Mouse (Mus musculus): ENCODE measurements around the gene Bbs1.
"Not testable (repeated sequence)": the region's sequence is repeated elsewhere in the genome, so short reads cannot be mapped to it uniquely, and the experiment has no call there.

Bbs1 gene

DNA sequence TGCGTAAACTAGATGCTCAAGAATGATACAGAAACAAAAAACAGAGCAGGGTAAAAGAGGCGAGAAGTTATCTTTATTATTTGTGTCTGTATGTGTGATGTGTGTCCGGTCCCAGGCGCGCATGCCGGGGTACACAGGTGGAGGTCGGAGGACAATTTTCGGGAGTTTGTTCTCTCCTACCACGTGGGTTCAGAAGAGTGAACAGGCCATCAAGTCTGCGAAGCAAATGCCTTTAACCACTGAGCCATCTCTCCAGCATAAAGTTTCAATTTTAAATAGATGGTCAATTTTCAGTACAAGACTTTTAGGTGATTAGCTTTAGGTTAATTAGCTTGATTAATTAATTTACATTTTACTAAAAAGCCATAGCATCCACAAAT lies 27.1 kb downstream of the Bbs1 start:
- no peak for DNase-seq

DNA sequence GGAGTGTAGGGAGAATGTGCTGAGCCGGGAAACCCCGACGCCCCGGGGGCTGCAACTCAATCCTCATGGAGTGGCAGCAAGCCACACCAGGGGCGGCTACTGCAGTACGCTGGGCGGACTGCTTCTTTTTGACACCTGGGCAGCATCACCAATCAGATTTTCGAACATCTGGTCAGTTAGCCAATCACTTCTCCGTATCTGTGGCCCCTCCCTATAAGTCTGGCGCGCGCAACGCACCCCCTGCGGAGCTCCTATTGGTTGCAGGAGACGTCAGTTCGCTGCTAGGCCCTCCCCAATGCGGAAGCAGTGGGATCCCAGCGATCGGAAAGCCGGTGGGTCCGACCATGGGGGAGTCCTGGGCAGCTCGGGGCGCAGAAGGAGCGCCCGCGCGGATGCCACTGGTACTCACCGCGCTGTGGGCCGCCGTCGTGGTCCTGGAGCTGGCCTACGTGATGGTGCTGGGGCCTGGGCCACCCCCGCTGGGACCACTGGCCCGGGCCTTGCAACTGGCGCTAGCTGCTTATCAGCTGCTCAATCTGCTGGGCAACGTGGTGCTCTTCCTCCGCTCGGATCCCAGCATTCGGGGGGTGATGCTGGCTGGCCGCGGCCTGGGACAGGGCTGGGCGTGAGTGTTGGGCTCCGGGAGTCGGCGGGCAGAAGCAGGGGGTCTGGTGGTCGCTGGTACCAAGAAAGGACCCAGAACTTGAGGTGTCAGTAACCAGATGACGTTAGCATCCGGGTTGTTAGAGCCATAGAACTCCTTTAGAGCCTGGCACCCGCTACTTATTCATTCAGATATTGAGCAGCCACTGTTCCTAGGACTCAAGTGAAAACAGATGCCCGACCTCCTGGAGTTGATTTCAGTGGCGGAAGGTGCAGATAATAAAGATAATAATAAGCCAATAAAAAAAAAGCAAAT lies 27.8 kb downstream of the Bbs1 start, which contains the start of gene Zdhhc24:
Gene Zdhhc24 (plus strand): TSS at position 264 of the 919 bp plus-strand sequence.
- DNase-seq: peak; percentile 94

DNA sequence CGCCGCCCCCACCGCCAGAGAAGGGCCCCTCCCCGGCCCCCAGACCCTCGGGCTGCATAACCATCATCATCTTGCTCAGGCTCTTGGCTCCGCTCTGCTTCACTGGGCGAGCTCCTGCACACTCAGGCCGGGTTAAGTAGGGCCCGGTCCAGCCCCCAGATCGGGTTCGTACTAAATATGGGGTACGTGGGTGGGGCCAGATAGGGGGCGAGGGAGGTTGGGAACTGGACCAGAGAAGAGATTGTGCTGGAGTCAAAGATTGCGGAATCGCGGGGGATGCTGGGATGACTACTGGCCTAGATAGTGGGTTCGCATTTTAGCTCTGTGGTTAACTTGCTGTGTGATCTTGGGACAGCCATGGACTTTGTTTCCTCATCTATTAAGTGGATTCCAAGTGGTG lies 28.6 kb downstream of the Bbs1 start, which contains the start of gene Actn3:
Gene Actn3 (minus strand): TSS at position 125 of the 400 bp plus-strand sequence.
- no peak for DNase-seq

DNA sequence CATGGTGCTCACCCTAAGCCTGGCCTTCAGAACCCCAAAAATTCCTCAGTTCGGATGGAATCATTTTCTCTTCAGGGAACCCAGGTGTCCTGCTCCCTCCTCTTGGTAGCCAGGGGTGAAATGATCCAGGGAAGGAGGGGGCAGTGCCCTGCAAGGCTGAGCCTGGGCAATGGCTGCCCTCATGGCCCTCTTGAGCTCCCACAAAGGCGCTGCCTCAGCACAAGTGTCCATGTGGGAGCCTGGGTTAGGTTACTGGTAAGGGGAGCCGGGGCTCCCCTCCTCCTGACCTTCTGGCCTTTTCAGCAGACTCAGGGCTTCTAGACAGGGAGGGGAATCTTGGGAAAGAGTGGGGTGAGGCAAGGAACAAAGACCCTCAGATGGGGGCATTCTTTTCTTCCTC lies 29.7 kb downstream of the Bbs1 start:
- no peak for DNase-seq

DNA sequence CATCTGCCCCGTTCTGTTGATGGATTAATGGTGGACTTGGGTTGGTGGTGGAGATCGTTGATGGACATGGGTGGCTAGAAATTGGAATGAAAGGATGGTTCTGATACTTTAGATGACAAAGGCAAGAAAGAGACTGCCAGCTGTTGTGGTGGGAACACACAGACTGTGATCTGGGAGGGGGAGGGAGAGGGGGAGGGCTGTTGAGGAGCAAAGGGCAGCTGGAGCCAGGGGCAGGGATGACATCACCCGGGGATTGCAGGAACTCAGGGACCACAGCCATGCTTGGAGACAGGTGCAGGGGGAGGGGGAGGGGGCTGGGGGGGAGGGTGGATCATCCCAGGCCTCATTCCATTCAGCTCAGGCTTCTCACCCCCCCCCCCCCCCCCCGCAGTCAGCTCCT lies 30.2 kb downstream of the Bbs1 start:
- DNase-seq: no peak

DNA sequence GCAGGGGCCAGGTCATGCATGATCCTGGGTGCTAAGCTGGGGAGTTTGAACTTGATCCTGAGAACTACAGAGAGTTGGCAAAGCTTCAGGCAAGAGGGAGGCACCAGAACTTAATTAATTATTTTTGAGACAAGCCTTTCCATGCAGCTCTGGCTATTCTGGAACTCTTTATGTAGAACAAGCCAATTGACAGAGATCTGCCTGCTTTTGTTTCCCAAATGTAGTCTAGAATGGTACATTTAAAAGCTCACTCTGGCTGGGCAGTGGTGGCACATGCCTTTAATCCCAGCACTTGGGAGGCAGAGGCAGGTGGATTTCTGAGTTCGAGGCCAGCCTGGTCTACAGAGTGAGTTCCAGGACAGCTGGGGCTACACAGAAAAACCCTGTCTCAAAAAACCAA lies 31.8 kb downstream of the Bbs1 start:
- not testable (repeated sequence) for DNase-seq

DNA sequence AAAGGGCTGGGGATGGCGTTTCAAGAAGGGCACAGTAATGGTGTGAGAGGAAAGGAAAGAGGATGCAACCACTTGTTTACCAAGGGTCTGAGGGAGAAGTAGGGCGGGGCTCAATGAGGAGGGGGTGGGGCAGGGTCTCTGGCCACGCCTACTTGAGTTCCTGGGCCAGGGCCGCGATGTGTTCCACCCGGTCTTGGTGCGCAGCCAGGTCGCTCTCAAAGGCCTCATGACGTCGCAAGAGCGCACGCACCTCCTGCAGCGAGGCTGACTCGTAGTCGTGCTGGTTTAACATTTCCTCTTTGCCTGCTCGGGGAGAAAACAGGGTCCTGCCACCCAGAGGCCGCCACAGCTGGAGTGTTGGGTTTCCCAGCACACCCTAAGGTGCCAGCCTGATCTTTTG lies 41.3 kb downstream of the Bbs1 start:
- no peak for DNase-seq

DNA sequence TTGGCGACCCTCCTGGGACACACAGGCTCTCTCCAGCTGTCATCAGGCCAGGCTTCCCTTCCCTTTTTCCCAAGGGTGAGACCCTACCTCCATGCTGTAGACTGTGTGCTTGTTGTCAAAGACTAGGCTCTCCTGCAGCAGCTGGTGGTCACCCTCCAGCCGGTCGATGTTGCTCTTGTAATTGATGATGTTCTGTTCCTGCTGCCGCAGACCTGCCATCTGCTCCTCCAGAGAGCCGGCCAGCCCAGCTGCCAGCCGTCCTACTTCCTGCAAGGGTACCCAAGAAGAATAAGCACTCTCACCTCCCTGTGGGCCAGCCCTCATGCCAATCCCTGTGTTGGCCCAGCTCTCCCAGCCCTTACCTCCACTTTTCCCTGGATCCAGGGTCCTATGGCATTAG lies 43.4 kb downstream of the Bbs1 start:
- no peak for DNase-seq

DNA sequence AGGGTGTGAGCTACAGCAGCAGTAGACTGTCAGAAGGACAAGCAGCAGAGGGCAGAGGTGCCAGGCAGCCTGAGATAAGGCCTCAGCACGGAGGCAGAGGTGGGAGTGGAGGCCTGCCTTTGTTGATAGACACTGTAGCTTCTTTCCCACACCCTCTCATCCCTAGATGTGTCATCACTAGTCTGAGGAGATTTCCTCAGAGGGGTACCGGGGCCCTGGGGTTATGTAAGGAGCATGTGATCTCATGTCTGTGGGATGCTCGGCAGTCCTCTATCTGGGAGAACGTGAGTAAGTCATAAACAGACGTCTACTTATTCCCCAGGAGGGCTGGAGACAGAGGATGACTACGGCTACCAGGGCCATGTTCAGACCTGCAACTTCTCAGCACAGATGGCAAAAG lies 47.3 kb downstream of the Bbs1 start:
- DNase-seq: no peak

DNA sequence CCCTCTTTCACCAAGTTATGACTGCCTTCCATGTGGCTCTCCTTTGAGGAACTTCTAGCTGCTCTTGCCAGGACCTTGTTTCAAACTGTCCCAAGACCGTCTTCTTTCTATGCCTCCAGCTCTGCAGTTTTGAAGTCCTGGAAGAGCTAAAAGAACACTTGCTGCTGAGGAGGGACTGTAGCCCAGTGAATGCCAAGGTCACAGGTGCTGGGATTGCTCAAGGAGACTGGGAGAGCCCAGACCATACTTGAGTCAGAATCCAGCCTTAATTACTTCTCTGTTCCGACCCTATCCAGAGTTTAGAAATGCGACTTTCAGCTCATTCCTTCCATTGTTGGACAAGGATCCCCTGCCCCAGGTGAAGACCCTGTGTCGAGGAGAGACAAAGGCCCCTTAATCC lies 50.5 kb downstream of the Bbs1 start:
- DNase-seq: no peak

DNA sequence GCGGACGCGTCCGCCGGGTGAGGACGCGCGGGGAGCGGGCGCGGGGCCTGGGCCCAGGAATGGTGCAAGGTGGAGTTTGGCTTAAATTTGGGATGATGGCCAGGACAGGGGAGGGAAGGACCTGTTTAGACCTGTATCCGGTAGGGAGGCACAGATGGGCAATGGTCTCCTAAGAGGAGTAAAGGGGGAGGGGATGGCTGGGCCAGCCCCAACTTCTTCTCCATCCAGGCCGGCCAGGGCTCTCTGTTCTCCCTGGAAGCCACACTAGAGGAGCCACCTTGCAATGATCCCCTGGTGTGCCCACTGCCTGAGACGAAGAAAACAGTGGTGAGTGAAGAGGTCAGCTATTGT lies 51.0 kb downstream of the Bbs1 start:
- no peak for DNase-seq

DNA sequence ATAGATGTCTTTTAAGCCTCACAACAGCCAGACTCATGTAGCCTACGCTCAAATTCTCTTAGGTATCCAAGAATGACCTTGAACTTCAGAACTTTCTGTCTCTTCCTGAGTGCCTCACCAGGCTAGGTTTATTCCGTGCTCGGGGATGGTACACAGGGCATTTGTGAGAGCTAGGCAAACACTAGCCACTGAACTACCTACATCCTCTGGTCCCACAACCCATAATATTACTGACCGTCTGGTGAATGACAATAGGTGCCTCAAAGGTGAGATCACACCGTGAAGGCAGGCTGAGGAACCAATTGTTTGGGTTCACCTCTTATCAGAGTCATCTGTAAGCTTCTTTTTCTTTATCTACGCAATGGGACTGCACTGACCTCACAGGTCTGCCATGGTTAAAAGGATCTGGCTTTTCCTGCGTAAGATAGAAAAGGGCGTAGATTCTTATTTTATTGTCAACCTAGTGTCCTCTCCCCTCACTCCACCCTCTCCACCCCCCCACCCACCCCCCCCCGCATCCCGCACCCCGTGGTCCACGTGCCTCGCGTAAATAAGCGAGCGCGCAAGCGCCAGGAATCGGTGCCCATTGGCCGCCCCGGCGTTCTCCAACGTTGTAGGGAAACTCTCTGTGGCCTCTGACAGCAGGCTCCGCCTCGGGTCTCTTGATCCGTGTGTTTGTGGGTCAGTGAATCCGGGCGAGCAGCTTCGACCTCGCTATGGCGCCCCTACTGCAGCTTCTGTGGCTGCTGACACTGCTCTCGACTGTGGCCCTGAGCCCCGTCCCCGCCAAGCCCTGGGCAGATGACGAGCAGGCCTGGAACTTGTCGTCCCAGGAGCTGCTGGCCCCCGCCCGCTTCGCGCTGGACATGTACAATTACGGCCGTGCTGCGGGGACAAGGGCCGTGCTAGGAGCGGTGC lies 51.6 kb downstream of the Bbs1 start, which contains the start of gene Ctsf:
Gene Ctsf (plus strand): TSS at position 579 of the 918 bp plus-strand sequence.
- DNase-seq: peak; percentile 95

DNA sequence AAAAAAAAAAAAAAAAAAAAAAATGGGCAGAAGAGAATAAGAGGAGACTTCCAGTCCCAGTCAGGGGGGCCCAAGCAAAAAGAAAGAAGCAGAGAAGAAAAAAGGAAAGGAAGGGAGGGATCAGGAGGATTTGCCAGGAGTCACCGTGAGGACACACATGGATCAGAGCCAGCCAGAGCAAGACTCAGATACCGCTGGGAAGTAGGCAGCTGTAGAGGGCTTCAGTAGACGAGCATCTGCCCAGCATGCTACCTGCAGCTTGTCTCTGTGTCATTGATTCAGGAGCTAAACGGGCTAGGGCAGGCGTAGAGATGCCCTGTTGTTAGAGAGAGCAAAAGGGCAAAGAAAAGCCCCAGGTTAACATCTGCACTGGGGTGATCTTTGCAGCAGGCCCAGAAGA lies 56.1 kb downstream of the Bbs1 start:
- DNase-seq: no peak

DNA sequence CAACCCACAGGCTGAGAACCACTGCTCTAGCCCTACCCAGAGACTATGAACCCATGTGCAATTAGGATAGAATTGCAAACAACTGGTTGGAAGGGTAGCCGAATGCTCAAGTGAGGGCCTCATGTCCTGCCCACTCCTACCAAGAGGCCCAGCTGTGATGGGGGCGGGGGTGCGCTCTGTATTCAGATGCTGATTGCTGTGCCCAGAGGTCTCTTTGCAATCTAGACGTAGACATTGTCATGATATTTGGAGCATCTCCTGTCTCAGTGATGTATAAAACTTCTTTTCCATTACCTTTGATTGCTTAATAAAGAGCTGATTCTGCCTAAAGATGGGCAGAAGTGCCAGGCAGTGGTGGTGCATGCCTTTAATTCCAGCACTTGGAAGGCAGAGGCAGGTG lies 56.6 kb downstream of the Bbs1 start:
- DNase-seq: no peak

DNA sequence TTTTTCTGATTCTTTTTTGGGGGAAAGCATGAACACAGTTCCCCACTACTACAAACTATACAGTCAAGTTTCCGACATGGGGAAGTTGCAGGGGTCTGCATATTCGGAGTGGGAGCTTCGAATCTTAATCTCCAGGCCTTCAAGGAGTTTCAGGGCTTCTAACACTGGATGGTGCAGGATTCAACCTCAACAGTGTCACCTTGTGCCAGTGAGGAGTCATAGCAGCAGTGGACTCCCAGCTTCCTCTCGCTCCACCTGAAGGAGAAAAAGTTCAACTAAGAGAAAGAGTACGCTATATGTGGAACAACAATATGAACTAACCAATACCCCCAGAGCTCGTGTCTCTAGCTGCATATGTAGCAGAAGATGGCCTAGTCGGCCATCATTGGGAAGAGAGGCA lies 58.9 kb downstream of the Bbs1 start:
- no peak for DNase-seq

DNA sequence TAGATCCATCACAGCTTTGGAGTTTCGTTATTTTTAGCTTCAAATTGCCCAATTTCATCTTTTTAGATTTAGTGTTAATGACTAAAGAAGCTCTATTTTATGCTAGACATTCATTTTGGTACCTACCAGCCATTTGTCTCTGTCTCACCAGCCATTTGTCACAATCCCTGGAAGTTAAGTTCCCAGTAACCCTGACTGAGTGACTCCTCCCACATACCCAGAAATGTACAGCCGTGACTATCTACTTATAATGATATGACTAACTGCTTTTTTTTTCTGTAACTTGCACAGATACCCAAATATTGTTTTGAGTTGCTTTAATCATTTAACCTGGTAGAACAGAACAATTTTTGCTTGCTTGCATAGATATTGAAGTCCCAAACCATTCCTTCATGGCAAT lies 60.6 kb downstream of the Bbs1 start:
- no peak for DNase-seq

DNA sequence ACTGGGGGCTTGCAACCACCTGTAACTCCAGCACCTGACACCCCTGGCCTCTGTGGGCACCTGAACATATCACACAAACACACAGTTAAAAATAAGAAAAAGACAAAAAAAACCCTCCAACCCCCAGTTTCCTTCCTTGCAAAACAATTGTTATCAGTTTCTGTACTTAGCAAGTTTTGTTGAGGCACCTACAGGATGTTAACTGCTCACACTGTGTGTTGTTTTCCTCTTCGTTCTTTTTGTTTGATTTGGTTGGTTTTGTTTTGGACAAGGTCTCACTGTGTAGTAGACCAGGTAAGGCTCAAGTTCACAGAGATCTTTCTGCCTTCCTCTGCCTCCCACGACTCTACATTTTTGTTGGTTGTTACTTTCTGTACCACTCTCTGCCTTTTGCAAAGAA lies 63.8 kb downstream of the Bbs1 start:
- DNase-seq: no peak

DNA sequence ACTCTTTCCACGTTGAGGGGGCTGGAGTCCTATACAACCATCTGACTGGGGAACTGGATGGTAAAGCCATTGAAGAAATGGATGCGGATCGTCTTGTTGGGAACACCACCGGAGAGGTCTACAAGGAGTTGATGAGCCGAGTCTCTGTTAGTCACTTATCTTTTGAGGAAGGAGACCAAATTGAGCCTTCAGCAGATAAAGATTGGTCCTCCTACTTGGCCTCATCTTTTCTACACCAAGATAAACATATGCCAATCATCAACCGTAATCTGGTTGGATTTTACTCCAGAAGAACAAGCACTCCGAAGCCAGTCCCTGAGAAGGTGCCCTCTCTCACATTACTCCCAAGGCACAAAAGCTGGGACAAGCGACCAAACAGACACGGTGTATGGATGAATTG lies 65.6 kb downstream of the Bbs1 start:
- no peak for DNase-seq

DNA sequence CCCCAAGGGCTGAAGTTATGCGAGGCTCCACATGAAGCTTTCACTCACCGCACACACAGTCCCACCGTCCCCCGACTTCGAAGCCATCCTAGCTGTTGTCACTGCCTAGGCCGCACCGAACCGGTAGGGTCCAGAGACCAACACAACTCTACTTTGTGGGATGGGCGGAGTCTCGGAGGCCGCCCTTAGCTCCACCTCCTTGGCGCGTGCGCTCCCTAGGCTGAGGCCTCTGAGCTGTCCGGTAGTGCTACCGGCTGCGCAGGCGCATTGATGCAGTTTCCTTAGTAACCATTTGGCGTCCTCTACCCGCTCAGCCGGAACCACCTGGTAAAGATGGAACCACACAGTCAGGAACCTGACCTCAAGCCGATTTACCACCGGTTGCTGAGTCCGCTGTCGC lies 67.3 kb downstream of the Bbs1 start, which contains the start of the genes Ccs and Ccdc87:
Gene Ccs (minus strand): TSS at position 184 of the 400 bp plus-strand sequence.
Gene Ccdc87 (plus strand): TSS at position 218 of the 400 bp plus-strand sequence.
- DNase-seq: peak; percentile 97

DNA sequence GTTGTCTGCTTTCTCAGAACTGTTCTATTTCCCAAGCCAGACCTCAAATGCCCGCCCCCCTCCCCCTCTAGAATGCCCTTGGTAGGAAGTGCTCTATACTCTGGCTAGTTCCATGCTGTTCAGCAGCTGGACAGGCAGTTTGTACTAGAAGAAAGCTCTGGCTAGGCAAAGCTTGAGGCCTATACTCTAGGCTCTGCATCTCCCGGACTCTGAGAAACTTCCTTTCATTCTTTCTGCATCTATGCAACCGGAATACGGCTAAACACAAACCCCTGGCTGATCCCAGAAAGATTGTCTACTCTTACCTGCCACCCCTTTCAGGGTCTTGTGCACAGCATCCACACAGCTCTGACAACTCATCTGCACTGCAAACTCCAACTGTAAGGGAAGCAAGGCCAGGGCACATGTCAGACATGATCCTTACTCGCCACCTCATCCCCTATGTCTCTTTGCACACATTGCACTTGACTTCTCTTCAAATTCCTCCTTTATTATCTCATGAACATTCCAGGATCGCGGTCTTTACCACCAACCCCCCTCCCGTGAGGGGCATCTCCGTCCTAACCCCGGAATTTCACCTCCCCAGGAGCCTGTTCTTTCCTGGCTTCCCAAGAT lies 67.8 kb downstream of the Bbs1 start:
- no peak for DNase-seq

DNA sequence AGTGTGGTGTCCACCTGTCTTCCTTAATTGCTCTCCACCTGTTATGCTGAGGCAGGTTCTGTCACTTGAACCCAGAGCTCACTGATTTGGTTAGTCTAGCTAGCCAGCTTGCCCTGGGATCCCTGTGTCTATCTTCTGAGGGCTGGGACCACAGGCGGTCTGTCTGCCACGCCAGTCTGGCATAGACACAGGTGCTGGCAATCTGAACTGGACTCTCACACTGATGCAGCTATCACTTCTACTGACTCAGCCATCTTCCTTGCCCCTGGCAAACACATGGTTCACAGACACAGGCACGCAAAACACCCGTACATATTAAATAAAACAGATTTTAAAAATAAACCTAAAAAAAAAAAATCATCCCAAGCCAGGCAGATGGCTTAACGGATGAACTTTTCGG lies 69.4 kb downstream of the Bbs1 start:
- DNase-seq: no peak

All from cerebellum, adult 11-12 months (tissue).